Mouse (Mus musculus) heart, adult 11 months (tissue): ENCODE measurements at regions not wholly inside any gene's neighbourhood (a gene's known extent, or its start where the extent isn't known, plus 50 kb on each side); places are given as distances from the start of the nearest gene placed in this dataset.

ENCODE experiments used
- DNase-seq: peaks from one replicate; pipeline ENCODE4 v3.0.0; 2022

GRCm38 (mm10) chr2:169233151-169234123 lies 278.1 kb upstream of the Zfp64 start:
- peak; percentile 52 for DNase-seq

DNA sequence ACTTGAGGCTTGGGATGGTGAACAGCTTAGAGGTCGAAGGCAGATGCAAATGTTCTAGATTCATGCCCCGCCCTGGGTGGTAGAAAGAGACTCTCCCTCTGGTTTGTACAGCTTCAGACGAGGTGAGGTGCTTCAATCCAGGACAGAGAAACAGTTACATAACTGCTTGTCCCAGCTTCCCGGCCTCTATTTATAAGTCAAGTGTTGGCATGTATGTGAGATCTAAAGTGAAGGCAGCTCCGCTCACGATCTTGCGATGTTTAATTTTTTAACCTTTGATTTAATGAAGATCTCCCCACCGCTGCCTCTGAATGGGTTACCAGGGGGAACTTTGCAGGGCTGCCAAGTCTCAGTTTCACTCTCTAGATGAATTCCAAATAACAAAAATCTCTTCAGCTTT lies 266.9 kb upstream of the Zfp64 start:
- peak; percentile 68 for DNase-seq

- DNase-seq: peak; percentile 42
These were observed 265.8 kb upstream of the Zfp64 start for GRCm38 (mm10) chr2:169221141-169221540.

- peak; percentile 66 for DNase-seq
These were observed 260.2 kb upstream of the Zfp64 start for GRCm38 (mm10) chr2:169215546-169216043.

DNA sequence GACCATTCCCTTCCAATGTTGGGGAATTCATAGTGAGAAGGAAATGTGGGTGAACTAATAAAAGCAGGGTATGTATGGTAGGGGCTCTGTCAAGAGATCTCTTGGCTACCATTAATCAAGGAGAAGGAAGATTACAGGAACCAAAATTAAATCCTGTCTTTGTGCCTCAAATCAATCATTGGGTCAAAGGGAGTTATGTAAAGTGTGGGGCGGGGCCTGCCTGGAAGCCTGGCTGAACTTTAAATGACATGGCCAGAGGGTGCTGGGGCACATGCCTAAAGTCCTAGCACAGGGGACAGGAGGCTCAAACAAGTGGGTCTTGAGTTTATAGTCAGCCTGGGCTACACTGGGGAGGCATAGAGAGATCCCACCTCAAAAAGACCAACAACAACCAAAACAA lies 259.0 kb upstream of the Zfp64 start:
- DNase-seq: peak; percentile 57

GRCm38 (mm10) chr2:169213314-169213713 lies 257.9 kb upstream of the Zfp64 start:
- peak; percentile 96 for DNase-seq

DNA sequence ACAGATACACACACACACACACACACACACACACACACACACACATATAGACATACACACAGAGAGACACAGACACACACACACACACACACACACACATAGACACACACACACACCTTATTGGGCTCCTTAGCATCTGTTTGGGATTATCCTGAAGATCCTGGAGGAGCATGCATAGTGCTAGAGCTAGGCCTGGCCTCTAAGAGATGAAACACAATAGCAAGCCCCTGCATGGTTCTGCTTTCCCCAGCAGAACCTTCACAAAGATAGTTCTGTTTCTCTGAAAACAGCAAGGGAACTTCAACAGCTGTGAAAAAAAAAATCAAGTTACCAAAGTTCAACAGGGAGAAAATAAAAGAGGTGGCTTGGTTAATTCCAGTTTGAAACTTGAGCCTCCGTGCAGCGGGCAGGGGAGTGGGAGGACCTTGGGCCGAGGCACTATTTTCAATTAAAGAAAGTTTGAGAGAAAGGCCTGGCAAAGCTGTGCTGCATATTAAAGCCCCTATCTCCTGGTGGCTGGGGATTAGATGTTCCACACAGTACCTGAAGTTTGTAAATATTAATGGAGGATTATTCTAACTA lies 257.4 kb upstream of the Zfp64 start:
- DNase-seq: no peak

DNA sequence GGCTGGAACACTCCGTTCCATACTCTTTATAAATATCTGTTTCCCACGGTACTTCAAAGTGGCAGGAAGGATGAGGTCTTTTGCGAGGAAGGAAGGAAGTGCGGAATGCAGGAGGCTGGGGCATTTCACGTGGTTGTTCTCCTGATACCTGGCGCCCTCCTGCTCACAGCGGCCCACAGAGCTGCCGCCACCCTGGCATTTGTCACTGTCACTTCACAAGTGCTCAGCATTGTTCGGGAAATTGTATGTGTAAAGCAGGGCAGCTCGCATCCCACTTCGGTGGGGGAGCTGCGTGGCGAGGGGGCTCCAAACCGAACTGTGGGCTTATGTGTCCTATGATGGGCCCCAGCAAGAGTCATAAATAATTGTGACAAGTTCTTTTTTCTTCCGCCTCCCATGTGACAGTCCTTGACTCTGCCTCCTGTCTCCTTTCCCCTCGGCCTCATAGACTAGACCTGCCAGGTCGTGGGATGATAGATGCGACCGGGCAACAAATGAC lies 248.9 kb upstream of the Zfp64 start:
- DNase-seq: peak; percentile 91

GRCm38 (mm10) chr2:169191974-169192373 lies 236.6 kb upstream of the Zfp64 start:
- DNase-seq: no peak

- no peak for DNase-seq
These were observed 236.1 kb upstream of the Zfp64 start for GRCm38 (mm10) chr2:169191465-169191864.

DNA sequence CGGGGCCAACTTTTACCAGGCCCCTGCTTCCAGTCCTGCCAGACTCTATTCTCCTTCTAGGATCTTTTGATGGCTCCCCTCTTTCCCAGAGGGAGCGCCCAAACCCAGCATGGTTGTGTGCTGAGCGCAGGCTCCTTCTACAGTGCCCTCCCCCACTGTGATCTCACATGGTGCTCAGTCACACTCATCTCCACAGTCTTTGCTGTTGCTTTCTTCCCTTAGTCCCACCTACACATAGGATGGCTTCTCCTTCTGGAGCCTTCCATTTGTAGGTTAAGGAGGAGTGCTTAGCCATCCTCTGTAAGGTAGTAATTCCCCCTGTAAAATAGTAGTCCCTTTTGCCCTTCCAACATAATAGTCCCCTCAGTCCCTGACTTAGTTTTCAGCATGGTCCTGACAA lies 222.2 kb upstream of the Zfp64 start:
- DNase-seq: no peak

DNA sequence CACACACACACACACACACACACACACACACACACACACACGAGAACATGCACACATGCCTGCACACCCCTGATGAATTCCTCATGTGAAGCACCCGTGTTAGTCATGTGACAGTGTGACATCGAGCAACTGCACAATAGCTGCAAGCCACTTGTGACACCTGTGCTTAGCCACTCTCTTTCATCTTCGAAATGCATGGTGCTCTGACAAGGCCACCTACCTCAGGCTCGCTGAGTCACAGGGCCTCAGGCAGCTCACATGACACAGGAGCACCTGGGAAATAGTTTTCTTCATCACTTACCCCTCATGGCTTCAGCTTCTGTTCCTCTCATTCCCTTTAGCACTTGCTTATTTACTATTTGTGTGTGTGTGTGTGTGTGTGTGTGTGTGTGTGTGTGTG lies 213.4 kb upstream of the Zfp64 start:
- no peak for DNase-seq

DNA sequence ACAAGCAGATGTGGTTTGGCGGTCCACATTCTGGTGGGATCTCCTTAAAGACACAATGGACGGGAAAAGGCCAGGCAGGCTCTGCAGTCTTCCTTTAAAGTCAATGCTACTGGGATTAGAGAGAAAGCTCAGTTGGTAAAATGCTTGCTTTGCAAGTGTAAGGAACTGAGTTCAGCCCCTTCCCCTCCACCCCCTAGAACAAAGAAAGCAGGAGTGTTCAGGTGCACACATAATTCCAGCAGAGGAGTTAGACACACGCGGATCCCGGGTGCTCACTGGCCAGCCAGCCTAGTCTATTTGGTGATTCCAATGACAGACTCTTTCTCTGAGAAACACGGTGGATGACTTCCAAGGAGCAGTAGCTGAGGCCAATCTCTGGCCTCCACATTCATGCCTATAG lies 213.0 kb upstream of the Zfp64 start:
- no peak for DNase-seq

DNA sequence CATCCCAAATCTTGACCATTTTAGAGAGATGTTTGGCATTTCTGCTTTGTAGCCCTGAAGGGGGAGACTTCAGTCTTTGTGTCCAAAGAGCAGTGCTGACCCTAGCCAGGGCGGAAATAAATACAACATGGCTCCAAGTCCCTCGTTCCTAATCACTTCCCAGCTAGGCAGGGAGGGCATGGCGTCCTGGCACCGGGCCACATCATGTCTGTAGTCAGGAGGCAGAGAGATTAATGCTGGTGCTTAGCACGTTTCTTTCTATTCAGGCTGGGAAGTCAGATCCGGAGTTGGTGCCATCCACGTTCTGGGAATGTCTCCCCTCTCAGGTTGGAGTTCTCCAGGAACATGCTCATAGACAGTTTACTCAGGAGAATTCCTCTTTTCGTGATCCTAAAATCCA lies 206.3 kb upstream of the Zfp64 start:
- DNase-seq: no peak

- no peak for DNase-seq
These were observed 203.4 kb upstream of the Zfp64 start for GRCm38 (mm10) chr2:169158760-169159159.

- no peak for DNase-seq
These were observed 202.8 kb upstream of the Zfp64 start for GRCm38 (mm10) chr2:169158005-169158673.

GRCm38 (mm10) chr2:169156908-169157307 lies 201.5 kb upstream of the Zfp64 start:
- DNase-seq: no peak

DNA sequence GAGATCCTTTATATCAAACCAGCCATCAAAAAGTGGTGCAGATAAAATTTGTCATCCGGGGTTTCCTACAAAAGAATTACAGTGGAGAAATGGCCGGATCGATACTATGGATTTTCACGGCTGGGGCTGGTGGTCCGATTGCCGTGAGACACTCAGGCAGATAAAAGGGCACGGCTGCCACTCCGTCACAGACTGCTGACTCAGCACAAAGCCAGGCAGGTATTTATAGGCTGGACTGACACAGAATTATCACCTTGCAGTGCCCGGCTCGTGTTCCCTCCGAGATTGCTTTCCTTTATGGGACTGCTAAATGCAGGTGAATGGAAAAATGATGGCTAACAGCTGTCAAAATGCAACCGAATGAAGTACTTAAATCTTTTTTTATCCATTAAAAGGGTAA lies 199.5 kb upstream of the Zfp64 start:
- DNase-seq: no peak

DNA sequence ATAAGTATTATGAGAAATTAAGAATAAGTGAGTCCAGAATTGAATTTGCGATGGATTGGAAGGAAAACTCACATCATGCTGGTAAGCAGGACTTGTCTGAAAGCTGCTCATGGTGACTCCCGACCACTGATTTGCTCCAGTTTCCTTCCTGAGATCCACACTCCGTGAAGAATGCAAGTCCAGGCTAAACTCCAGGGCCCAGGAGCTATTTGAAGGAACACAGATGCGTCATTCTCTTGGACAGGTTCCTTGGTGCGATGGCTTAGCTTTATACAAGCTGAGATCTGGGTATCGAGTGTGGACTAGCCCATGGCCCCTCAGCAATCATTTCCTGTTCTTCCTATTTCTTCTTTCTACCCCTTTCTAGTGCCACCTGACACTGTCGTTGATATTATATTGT lies 192.3 kb upstream of the Zfp64 start:
- DNase-seq: no peak

- DNase-seq: peak; percentile 82
These were observed 186.8 kb upstream of the Zfp64 start for GRCm38 (mm10) chr2:169142224-169142623.

GRCm38 (mm10) chr2:169133855-169134254 lies 178.5 kb upstream of the Zfp64 start:
- DNase-seq: no peak

DNA sequence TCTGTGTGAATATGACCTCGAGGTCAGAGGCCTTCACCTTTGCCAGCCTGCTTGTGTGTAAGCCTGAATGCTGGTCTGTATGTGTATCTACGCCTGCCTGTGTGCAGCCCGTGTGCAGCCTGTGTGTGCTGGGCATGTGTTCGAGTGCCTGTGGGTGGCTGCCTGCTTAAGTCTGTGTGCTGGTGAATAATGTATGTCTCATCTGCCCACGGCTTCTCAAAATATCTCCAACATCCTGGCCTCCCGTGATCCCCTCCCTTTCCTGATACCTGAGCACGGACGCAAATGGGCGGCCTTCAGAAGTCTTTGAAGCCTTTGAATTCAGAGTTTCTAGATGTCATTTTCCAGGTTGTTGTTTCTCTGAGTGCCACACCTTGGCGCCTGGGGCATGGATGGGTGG lies 170.1 kb upstream of the Zfp64 start:
- no peak for DNase-seq

GRCm38 (mm10) chr2:169122887-169123286 lies 167.5 kb upstream of the Zfp64 start:
- DNase-seq: no peak
